Mouse (Mus musculus) ES-Bruce4 (cell line): ENCODE measurements around the gene Myct1.

Source experiments
- CTCF ChIP-seq: IDR thresholded peaks from one replicate; pipeline ENCODE4 v1.8.1; 2011; ENCODE audit warnings: low read depth, low read length
- EP300 ChIP-seq: IDR thresholded peaks from 2 replicates; pipeline ENCODE4 v1.6.1; 2011; ENCODE audit warnings: low read depth, low read length; ENCODE audit not compliant: insufficient read depth

DNA sequence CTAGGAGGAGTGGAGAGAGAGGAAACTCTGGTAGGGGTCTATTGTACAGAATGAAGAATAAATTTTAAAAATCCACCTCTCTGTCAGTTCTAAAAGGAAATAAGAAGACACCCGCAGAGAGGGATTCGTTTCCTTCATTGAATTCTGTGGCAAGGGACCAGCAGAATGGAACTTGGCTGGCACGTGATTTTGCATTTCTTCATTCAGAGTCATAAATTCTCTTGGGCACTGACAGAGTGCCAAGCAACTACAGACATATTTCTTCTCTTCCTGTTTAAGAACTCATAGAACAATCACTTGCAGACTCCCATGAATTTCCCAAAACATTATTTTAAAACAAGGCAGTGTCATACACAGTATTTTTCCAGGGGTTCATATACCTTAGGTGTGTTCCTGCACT, 15.3 kb downstream of the Myct1 start:
- TF ChIP-seq CTCF (no peak), EP300 (no peak)
